Mouse (Mus musculus) MEL (cell line): Measurements from ENCODE around the gene Rdh13. TPM values are rescaled to one million over a fixed set of nuclear protein-coding genes. Genes with fewer than 3 reads are reported as not detected.

Experiments used
- DNase-seq: peaks from one replicate; pipeline ENCODE4 v3.0.0; 2011; ENCODE audit warnings: low read depth, low spot score
- H3K27ac ChIP-seq: 2 replicates; pipeline ENCODE4 v1.5.1; 2012; ENCODE audit warnings: low read depth, mild to moderate bottlenecking, control low read depth, low read length, moderate library complexity; ENCODE audit not compliant: control insufficient read depth
- H3K27me3 ChIP-seq, 2 experiments: fragments of 150-350 bp in 1 of 2; sonication (generic) in 1 of 2; 2 replicates each; pipeline ENCODE4 v1.6.1; 2012; ENCODE audit warnings: low read length in 2 of 2, mild to moderate bottlenecking in 2 of 2, improper control_type of control experiment in 1 of 2, moderate library complexity in 1 of 2; ENCODE audit not compliant: insufficient read depth in 2 of 2, control insufficient read depth in 1 of 2
- H3K36me3 ChIP-seq, 2 experiments: 2 replicates each; pipeline ENCODE4 v1.6.1; 2012 to 2014; ENCODE audit warnings: low read length in 2 of 2, improper control_type of control experiment in 1 of 2, inconsistent platforms in 1 of 2, mild to moderate bottlenecking in 1 of 2; ENCODE audit not compliant: insufficient read depth in 2 of 2, control insufficient read depth in 1 of 2
- H3K4me1 ChIP-seq, 2 experiments: fragments of 150-350 bp in 1 of 2; sonication (generic) in 1 of 2; 2 replicates each; pipeline ENCODE4 v1.6.1; 2012; ENCODE audit warnings: low read length in 2 of 2, improper control_type of control experiment in 1 of 2, mild to moderate bottlenecking in 1 of 2; ENCODE audit not compliant: insufficient read depth in 2 of 2, control insufficient read depth in 1 of 2
- H3K4me3 ChIP-seq, 2 experiments: fragments of 150-350 bp in 1 of 2; sonication (generic) in 1 of 2; 2 replicates each; pipeline ENCODE4 v1.5.1; 2012; ENCODE audit warnings: low read depth in 2 of 2, low read length in 2 of 2, mild to moderate bottlenecking in 2 of 2, moderate library complexity in 2 of 2, control low read depth in 1 of 2, improper control_type of control experiment in 1 of 2; ENCODE audit not compliant: control insufficient read depth in 1 of 2, insufficient read depth in 1 of 2
- H3K79me2 ChIP-seq: 2 replicates; pipeline ENCODE4 v1.6.1; 2012; ENCODE audit warnings: mild to moderate bottlenecking, low read length, moderate library complexity; ENCODE audit not compliant: control insufficient read depth, poor library complexity, insufficient read depth
- H3K9ac ChIP-seq: 2 replicates; pipeline ENCODE4 v1.6.1; 2012; ENCODE audit warnings: low read depth, mild to moderate bottlenecking, control low read depth, low read length, moderate library complexity; ENCODE audit not compliant: control insufficient read depth, poor library complexity, severe bottlenecking
- H3K9me3 ChIP-seq: fragments of 150-350 bp; sonication (generic); replicated peaks from 2 replicates; pipeline ENCODE4 v1.6.1; 2012; ENCODE audit warnings: mild to moderate bottlenecking, low read length, improper control_type of control experiment, moderate library complexity; ENCODE audit not compliant: insufficient read depth
- BHLHE40 ChIP-seq: IDR thresholded peaks from 2 replicates; pipeline ENCODE4 v1.6.1; 2012; ENCODE audit warnings: low read depth, mild to moderate bottlenecking, inconsistent platforms, low read length, improper control_type of control experiment, borderline replicate concordance
- ELF1 ChIP-seq: IDR thresholded peaks from 2 replicates; pipeline ENCODE4 v1.6.1; 2014; ENCODE audit warnings: low read depth, mild to moderate bottlenecking, inconsistent platforms, low read length, improper control_type of control experiment, moderate library complexity
- EP300 ChIP-seq, 2 experiments: IDR thresholded peaks; 2 replicates each; pipeline ENCODE4 v1.6.1; 2011; ENCODE audit warnings: improper control_type of control experiment in 2 of 2, low read length in 2 of 2, low read depth in 1 of 2, mild to moderate bottlenecking in 1 of 2
- KAT2A ChIP-seq: conservative IDR thresholded peaks from 2 replicates; pipeline ENCODE4 v1.6.1; 2012; ENCODE audit warnings: low read depth, low read length, improper control_type of control experiment, inconsistent platforms
- MEF2A ChIP-seq: IDR thresholded peaks from 2 replicates; pipeline ENCODE4 v1.6.1; 2014; ENCODE audit warnings: low read depth, mild to moderate bottlenecking, inconsistent platforms, low read length, improper control_type of control experiment; ENCODE audit not compliant: poor library complexity, insufficient replicate concordance, severe bottlenecking; ENCODE audit errors: extremely low read depth
- MXI1 ChIP-seq: IDR thresholded peaks from 2 replicates; pipeline ENCODE4 v1.6.1; 2011; ENCODE audit warnings: mild to moderate bottlenecking, low read depth, low read length, improper control_type of control experiment
- NRF1 ChIP-seq: IDR thresholded peaks from 2 replicates; pipeline ENCODE4 v1.6.1; 2014; ENCODE audit warnings: low read depth, mild to moderate bottlenecking, inconsistent platforms, low read length, improper control_type of control experiment, moderate library complexity; ENCODE audit not compliant: poor library complexity, insufficient read depth, severe bottlenecking
- POLR2AphosphoS2 ChIP-seq: IDR thresholded peaks from 2 replicates; pipeline ENCODE4 v1.6.1; 2011; ENCODE audit warnings: low read length, improper control_type of control experiment
- SMC3 ChIP-seq: IDR thresholded peaks from 2 replicates; pipeline ENCODE4 v1.6.1; 2011; ENCODE audit warnings: low read depth, low read length, improper control_type of control experiment
- TBP ChIP-seq: IDR thresholded peaks from 2 replicates; pipeline ENCODE4 v1.8.0; 2011; ENCODE audit warnings: low read depth, low read length, improper control_type of control experiment
- TCF12 ChIP-seq: IDR thresholded peaks from 2 replicates; pipeline ENCODE4 v1.6.1; 2014; ENCODE audit warnings: low read depth, mild to moderate bottlenecking, inconsistent platforms, low read length, improper control_type of control experiment, moderate library complexity
- UBTF ChIP-seq: IDR thresholded peaks from 2 replicates; pipeline ENCODE4 v1.6.1; 2012; ENCODE audit warnings: low read depth, mild to moderate bottlenecking, inconsistent platforms, low read length, improper control_type of control experiment, moderate library complexity, borderline replicate concordance; ENCODE audit not compliant: insufficient read depth
- USF1 ChIP-seq: IDR thresholded peaks from 2 replicates; pipeline ENCODE4 v1.6.1; 2014; ENCODE audit warnings: low read depth, mild to moderate bottlenecking, inconsistent platforms, low read length, improper control_type of control experiment, moderate library complexity
- ZC3H11A ChIP-seq: IDR thresholded peaks from 2 replicates; pipeline ENCODE4 v1.6.1; 2012; ENCODE audit warnings: low read depth, mild to moderate bottlenecking, inconsistent platforms, low read length, improper control_type of control experiment
- polyA plus RNA-seq, 2 experiments: library from polyadenylated mRNA; stranded (reverse) in 1 of 2; unstranded in 1 of 2; fragments of >175 nt in 1 of 2; fragments of >200 nt in 1 of 2; gene quantifications; 2 replicates each; pipeline versions ENCODE4 v1.2.1 to v1.2.4; 2012; ENCODE audit warnings: low replicate concordance in 2 of 2, low read depth in 1 of 2; ENCODE audit not compliant: insufficient read length in 2 of 2, insufficient read depth in 1 of 2, missing spikeins in 1 of 2
- total RNA-seq: library from RNA; depleted of rRNA; stranded (reverse); fragments of 300-350 nt; gene quantifications from 2 replicates; pipeline ENCODE4 v1.2.3, GENCODE M21; 2012

Rdh13 gene
- total and polyA plus RNA-seq, 3 experiments: 24.0 to 46.4 TPM; not detected in 1

- H3K27me3 ChIP-seq: no peaks in the 10 kb centered on the region
- no peak for DNase-seq
- no peaks in the 10 kb centered on the region for H3K36me3 ChIP-seq
- no peaks in the 10 kb centered on the region for H3K9me3 ChIP-seq
- no peak overlapping the region for H3K27ac ChIP-seq
- no peak overlapping the region for H3K4me3 ChIP-seq
- no peaks in the 10 kb centered on the region for H3K4me1 ChIP-seq
- H3K79me2 ChIP-seq: no peaks in the 10 kb centered on the region
- H3K9ac ChIP-seq: no peak overlapping the region
- TF ChIP-seq UBTF: no peak
- TF ChIP-seq ELF1: no peak
- TF ChIP-seq SMC3: no peak
- no peak for TF ChIP-seq MXI1
- no peak for TF ChIP-seq BHLHE40
- no peak for TF ChIP-seq MEF2A
Observed at GRCm38 (mm10) chr7:4478796-4479291, 33.4 kb upstream of the Rdh13 start.

GRCm38 (mm10) chr7:4478021-4478795 is 32.8 kb upstream of the Rdh13 start:
- Histone ChIP-seq H3K4me1 (no peaks in the 10 kb centered on the region), H3K79me2 (no peaks in the 10 kb centered on the region), H3K27ac (no peak overlapping the region), H3K9ac (no peak overlapping the region), H3K36me3 (no peaks in the 10 kb centered on the region), H3K27me3 (no peaks in the 10 kb centered on the region), H3K9me3 (no peaks in the 10 kb centered on the region), H3K4me3 (no peak overlapping the region)
- TF ChIP-seq TCF12 (no peak), BHLHE40 (no peak), ZC3H11A (no peak), NRF1 (no peak), POLR2AphosphoS2 (no peak), EP300 (IDR thresholded peaks at IDR 0.05; ENCODE audit: low read depth in 1 of 2, low read length in 2 of 2) (no peak), TBP (no peak), USF1 (no peak), KAT2A (no peak)
- no peak for DNase-seq
